Mouse (Mus musculus) liver, embryonic 16.5 days (tissue): ENCODE results near the gene Ywhab. TPM values are rescaled to one million over a fixed set of nuclear protein-coding genes. Genes with fewer than 3 reads are reported as not detected.

Experiments used
- ATAC-seq: fragments of 200-750 bp; cut with Nextera tagmentation; 2 replicates; pipeline ENCODE4 v1.8.0; 2017; ENCODE audit warnings: low read depth, mild to moderate bottlenecking, moderate number of reproducible peaks, moderate library complexity
- H3K27ac ChIP-seq: fragments of 300-500 bp; sonication (generic); 2 replicates; pipeline ENCODE4 v1.5.1; 2014; ENCODE audit warnings: mild to moderate bottlenecking, low read length
- H3K27me3 ChIP-seq: fragments of 300-500 bp; sonication (generic); 2 replicates; pipeline ENCODE4 v1.6.1; 2014; ENCODE audit warnings: low read depth, low read length, mixed read lengths; ENCODE audit not compliant: control insufficient read depth, insufficient read depth
- H3K36me3 ChIP-seq: fragments of 300-500 bp; sonication (generic); 2 replicates; pipeline ENCODE4 v1.6.1; 2014; ENCODE audit warnings: mild to moderate bottlenecking; ENCODE audit not compliant: control insufficient read depth, insufficient read depth
- H3K4me1 ChIP-seq: fragments of 300-500 bp; sonication (generic); 2 replicates; pipeline ENCODE4 v1.6.1; 2014; ENCODE audit warnings: low read depth, low read length, mixed read lengths; ENCODE audit not compliant: control insufficient read depth
- H3K4me2 ChIP-seq: fragments of 300-500 bp; sonication (generic); 2 replicates; pipeline ENCODE4 v1.6.1; 2014; ENCODE audit warnings: low read depth, low read length, mixed read lengths
- H3K4me3 ChIP-seq: fragments of 300-500 bp; sonication (generic); 2 replicates; pipeline ENCODE4 v1.5.1; 2014; ENCODE audit warnings: low read depth, mild to moderate bottlenecking, low read length
- H3K9ac ChIP-seq: fragments of 300-500 bp; sonication (generic); 2 replicates; pipeline ENCODE4 v1.6.1; 2014; ENCODE audit warnings: low read depth, low read length
- H3K9me3 ChIP-seq: fragments of 300-500 bp; sonication (generic); replicated peaks from 2 replicates; pipeline ENCODE4 v1.6.1; 2016; ENCODE audit warnings: low read length; ENCODE audit not compliant: control insufficient read depth
- WGBS: fragments of 180-500 bp; shearing (Covaris S2); extraction: QIAGEN DNeasy Blood & Tissue Kit; methylation state at CpG from one replicate; pipeline ENCODE4 v1.1.7; 2014; ENCODE audit not compliant: insufficient replicate concordance; 5-methylcytosine and 5-hydroxymethylcytosine counted together
- polyA plus RNA-seq: library from polyadenylated mRNA; unstranded; fragments of >200 nt; fragmentation: Nextera tagmentation; extraction: Ambion mirVana; gene quantifications from 2 replicates; pipeline ENCODE4 v1.2.1, GENCODE M21; 2015

The Ywhab gene
- polyA plus RNA-seq, 1 experiment from 2014 or later: 82.9 TPM

- Histone ChIP-seq H3K36me3 (peaks cover 29% of the 10 kb centered on the region), H3K27me3 (no peaks in the 10 kb centered on the region), H3K4me3 (no peak overlapping the region), H3K9me3 (no peaks in the 10 kb centered on the region), H3K4me1 (no peaks in the 10 kb centered on the region), H3K27ac (no peak overlapping the region), H3K4me2 (no peak overlapping the region), H3K9ac (no peak overlapping the region)
- 62% methylated on average over 4 of the region's 4 CpGs for WGBS
- no peak for ATAC-seq
Observed at GRCm38 (mm10) chr2:164019943-164020342, 25.2 kb downstream of the Ywhab start.

GRCm38 (mm10) chr2:164022104-164022503 lies 27.3 kb downstream of the Ywhab start:
- Histone ChIP-seq H3K27ac (no peak overlapping the region), H3K4me3 (no peak overlapping the region), H3K9me3 (no peaks in the 10 kb centered on the region), H3K27me3 (no peaks in the 10 kb centered on the region), H3K36me3 (peaks cover 9% of the 10 kb centered on the region), H3K4me2 (no peak overlapping the region), H3K4me1 (no peaks in the 10 kb centered on the region), H3K9ac (no peak overlapping the region)
- 26% methylated on average over 2 of the region's 2 CpGs for WGBS
- no peak for ATAC-seq

GRCm38 (mm10) chr2:164025150-164025549 lies 30.4 kb downstream of the Ywhab start, which contains the start of gene Pabpc1l:
Gene Pabpc1l, plus strand, starts transcription at chr2:164025450.
- Histone ChIP-seq H3K9ac (no peak within 1 kb of the TSS), H3K9me3 (no peaks in the 10 kb centered on the region), H3K36me3 (no peaks in the 10 kb centered on the region), H3K4me1 (no peaks in the 10 kb centered on the region), H3K4me2 (no peak within 1 kb of the TSS), H3K27ac (no peak within 1 kb of the TSS), H3K27me3 (no peaks in the 10 kb centered on the region), H3K4me3 (no peak within 1 kb of the TSS)
- WGBS: 75% methylated on average over 16 of the region's 16 CpGs
- ATAC-seq: no peak

- Histone ChIP-seq H3K4me2 (no peak overlapping the region), H3K9ac (no peak overlapping the region), H3K36me3 (no peaks in the 10 kb centered on the region), H3K27me3 (no peaks in the 10 kb centered on the region), H3K4me3 (no peak overlapping the region), H3K27ac (no peak overlapping the region), H3K9me3 (no peaks in the 10 kb centered on the region), H3K4me1 (no peaks in the 10 kb centered on the region)
- ATAC-seq: no peak
- WGBS: 57% methylated on average over 10 of the region's 10 CpGs
Observed at GRCm38 (mm10) chr2:164031147-164031546, 36.4 kb downstream of the Ywhab start.

- WGBS: 62% methylated on average over 3 of the region's 3 CpGs
- no peak overlapping the region for H3K27ac ChIP-seq
- H3K9ac ChIP-seq: no peak overlapping the region
- no peaks in the 10 kb centered on the region for H3K9me3 ChIP-seq
- no peaks in the 10 kb centered on the region for H3K27me3 ChIP-seq
- no peak overlapping the region for H3K4me2 ChIP-seq
- ATAC-seq: no peak
- no peaks in the 10 kb centered on the region for H3K4me1 ChIP-seq
- H3K36me3 ChIP-seq: no peaks in the 10 kb centered on the region
- H3K4me3 ChIP-seq: no peak overlapping the region
Observed at GRCm38 (mm10) chr2:164032973-164033372, 38.2 kb downstream of the Ywhab start.

- Histone ChIP-seq H3K4me3 (no peak overlapping the region), H3K4me2 (no peak overlapping the region), H3K9me3 (no peaks in the 10 kb centered on the region), H3K27me3 (no peaks in the 10 kb centered on the region), H3K36me3 (no peaks in the 10 kb centered on the region), H3K9ac (no peak overlapping the region), H3K4me1 (no peaks in the 10 kb centered on the region), H3K27ac (no peak overlapping the region)
- ATAC-seq: peak; percentile 22
- whole genome bisulfite sequencing: 23% methylated on average over 10 of the region's 10 CpGs
Observed at GRCm38 (mm10) chr2:164036520-164037019, 41.8 kb downstream of the Ywhab start.

- Histone ChIP-seq H3K4me3 (no peak overlapping the region), H3K27ac (no peak overlapping the region), H3K36me3 (no peaks in the 10 kb centered on the region), H3K4me1 (no peaks in the 10 kb centered on the region), H3K9ac (no peak overlapping the region), H3K27me3 (no peaks in the 10 kb centered on the region), H3K4me2 (no peak overlapping the region), H3K9me3 (no peaks in the 10 kb centered on the region)
- peak; percentile 24 for ATAC-seq
- WGBS: 59% methylated on average over 1 of the region's 1 CpGs
Observed at GRCm38 (mm10) chr2:164038407-164039028, 43.8 kb downstream of the Ywhab start.

GRCm38 (mm10) chr2:164040949-164041348 lies 46.2 kb downstream of the Ywhab start:
- Histone ChIP-seq H3K4me2 (no peak overlapping the region), H3K27me3 (no peaks in the 10 kb centered on the region), H3K9ac (no peak overlapping the region), H3K9me3 (no peaks in the 10 kb centered on the region), H3K4me3 (no peak overlapping the region), H3K36me3 (no peaks in the 10 kb centered on the region), H3K4me1 (no peaks in the 10 kb centered on the region), H3K27ac (no peak overlapping the region)
- WGBS: 68% methylated on average over 6 of the region's 6 CpGs
- ATAC-seq: peak; percentile 26; the same call in 1 of the 2 replicates

GRCm38 (mm10) chr2:164041523-164041922 lies 46.8 kb downstream of the Ywhab start:
- WGBS: 60% methylated on average over 2 of the region's 2 CpGs
- no peak for ATAC-seq

More at GRCm38 (mm10) chr2:164041523-164041922, 46.8 kb downstream of the Ywhab start:
- no peak overlapping the region for H3K4me2 ChIP-seq
- no peaks in the 10 kb centered on the region for H3K9me3 ChIP-seq
- H3K4me1 ChIP-seq: no peaks in the 10 kb centered on the region
- H3K4me3 ChIP-seq: no peak overlapping the region
- no peak overlapping the region for H3K9ac ChIP-seq
- H3K36me3 ChIP-seq: no peaks in the 10 kb centered on the region
- H3K27me3 ChIP-seq: no peaks in the 10 kb centered on the region
- no peak overlapping the region for H3K27ac ChIP-seq
